Mouse (Mus musculus) C2C12 (cell line): ENCODE measurements around the gene Pde12.

Experiments used
- CEBPB ChIP-seq: IDR thresholded peaks from one replicate; pipeline ENCODE4 v1.6.1; 2011; ENCODE audit warnings: low read depth, mild to moderate bottlenecking, control low read depth, moderate library complexity
- CTCF ChIP-seq: IDR thresholded peaks from one replicate; pipeline ENCODE4 v1.5.1; 2011; ENCODE audit not compliant: control insufficient read depth, insufficient read depth, insufficient read length
- FOSL1 ChIP-seq: IDR thresholded peaks from one replicate; pipeline ENCODE4 v1.8.0; 2011; ENCODE audit warnings: mild to moderate bottlenecking, low read length; ENCODE audit not compliant: poor library complexity, insufficient read depth, severe bottlenecking
- MAX ChIP-seq: IDR thresholded peaks from one replicate; pipeline ENCODE4 v1.6.1; 2011; ENCODE audit warnings: mild to moderate bottlenecking, control low read depth
- MYOD1 ChIP-seq: IDR thresholded peaks from one replicate; pipeline ENCODE4 v1.6.1; 2011; ENCODE audit warnings: low read depth; ENCODE audit not compliant: control insufficient read depth, insufficient read length
- MYOG ChIP-seq: IDR thresholded peaks from one replicate; pipeline ENCODE4 v1.6.1; 2011; ENCODE audit not compliant: control insufficient read depth, insufficient read length; ENCODE audit errors: extremely low read depth
- USF1 ChIP-seq: IDR thresholded peaks from one replicate; pipeline ENCODE4 v1.6.1; 2011; ENCODE audit warnings: low read depth, mild to moderate bottlenecking, control low read depth, moderate library complexity

DNA sequence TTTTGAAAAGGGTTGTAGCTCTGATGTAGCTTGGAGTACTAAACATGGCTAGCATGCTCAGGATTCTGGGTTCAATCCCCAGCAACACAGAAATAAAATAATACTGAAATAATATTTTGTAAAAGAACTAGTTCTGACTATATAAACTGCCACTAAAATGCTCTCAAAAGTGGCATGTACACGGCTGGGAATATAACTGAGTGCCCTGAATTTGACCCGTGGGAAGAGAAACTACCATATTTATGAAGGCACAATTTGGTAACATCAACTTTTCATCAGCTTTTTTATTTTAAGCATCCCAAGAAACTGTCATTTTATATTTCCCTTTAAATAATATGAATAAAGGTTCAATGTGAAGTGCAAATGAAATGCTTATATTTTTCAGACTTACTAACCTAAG, 5.8 kb downstream of the Pde12 start:
- TF ChIP-seq MAX (no peak), CTCF (no peak), MYOG (no peak), MYOD1 (no peak), CEBPB (no peak), USF1 (no peak), FOSL1 (no peak)
